Mouse (Mus musculus) CH12.LX (cell line): ENCODE data around the gene Lrrc75b.

ENCODE experiments used
- BHLHE40 ChIP-seq: IDR thresholded peaks from 2 replicates; pipeline ENCODE4 v1.6.1; 2011; ENCODE audit warnings: mild to moderate bottlenecking, low read depth, low read length, improper control_type of control experiment
- CTCF ChIP-seq, 2 experiments: IDR thresholded peaks in 1 of 2; conservative IDR thresholded peaks in 1 of 2; 2 replicates each; pipeline ENCODE4 v1.5.1; 2011 to 2012; ENCODE audit warnings: low read depth in 2 of 2, low read length in 2 of 2, improper control_type of control experiment in 1 of 2, inconsistent platforms in 1 of 2, mild to moderate bottlenecking in 1 of 2, moderate library complexity in 1 of 2
- E2F4 ChIP-seq: IDR thresholded peaks from 2 replicates; pipeline ENCODE4 v1.6.1; 2011; ENCODE audit warnings: low read depth, low read length, improper control_type of control experiment; ENCODE audit not compliant: insufficient replicate concordance
- EP300 ChIP-seq: IDR thresholded peaks from 2 replicates; pipeline ENCODE4 v1.6.1; 2011; ENCODE audit warnings: low read length, improper control_type of control experiment
- MAZ ChIP-seq: IDR thresholded peaks from 2 replicates; pipeline ENCODE4 v1.6.1; 2012; ENCODE audit warnings: low read depth, mild to moderate bottlenecking, inconsistent platforms, low read length, improper control_type of control experiment, moderate library complexity
- MXI1 ChIP-seq: IDR thresholded peaks from 2 replicates; pipeline ENCODE4 v1.6.1; 2011; ENCODE audit warnings: mild to moderate bottlenecking, low read depth, low read length, improper control_type of control experiment
- MYC ChIP-seq: IDR thresholded peaks from 2 replicates; pipeline ENCODE4 v1.6.1; 2011; ENCODE audit warnings: low read depth, mild to moderate bottlenecking, improper control_type of control experiment, low read length
- NELFE ChIP-seq: IDR thresholded peaks from 2 replicates; pipeline ENCODE4 v1.6.1; 2011; ENCODE audit warnings: low read depth, low read length, improper control_type of control experiment
- POLR2A ChIP-seq: IDR thresholded peaks from 2 replicates; pipeline ENCODE4 v1.6.1; 2011; ENCODE audit warnings: low read depth, mild to moderate bottlenecking, improper control_type of control experiment, low read length
- SIN3A ChIP-seq: IDR thresholded peaks from 2 replicates; pipeline ENCODE4 v1.6.1; 2012; ENCODE audit warnings: low read length, improper control_type of control experiment, inconsistent platforms
- USF1 ChIP-seq: IDR thresholded peaks from 2 replicates; pipeline ENCODE4 v1.6.1; 2014; ENCODE audit warnings: low read depth, mild to moderate bottlenecking, inconsistent platforms, low read length, improper control_type of control experiment
- ZMIZ1 ChIP-seq: IDR thresholded peaks from 2 replicates; pipeline ENCODE4 v1.6.1; 2012; ENCODE audit warnings: low read depth, mild to moderate bottlenecking, inconsistent platforms, low read length, improper control_type of control experiment
- ZNF384 ChIP-seq: IDR thresholded peaks from 2 replicates; pipeline ENCODE4 v1.6.1; 2012; ENCODE audit warnings: low read depth, low read length, improper control_type of control experiment, inconsistent platforms

DNA sequence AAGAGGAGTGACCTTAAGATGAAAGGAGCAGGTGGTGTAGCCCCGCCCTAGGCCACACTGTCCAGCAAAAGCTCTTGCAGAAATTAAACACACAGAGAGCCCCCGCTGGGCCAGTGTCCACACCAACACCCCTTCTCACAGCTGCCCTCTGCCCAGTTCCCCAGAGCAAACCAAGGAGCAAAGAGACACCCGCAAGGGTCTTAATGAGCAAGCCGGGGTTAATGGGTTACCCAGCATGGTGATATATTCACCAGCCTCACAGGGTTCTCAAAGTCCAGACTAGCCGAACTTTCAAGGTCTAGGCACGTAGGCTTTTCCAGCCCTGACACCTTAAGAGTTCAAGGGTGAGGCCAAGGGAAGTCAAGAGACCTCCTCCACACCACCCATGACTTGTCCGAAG lies 5.8 kb upstream of the Lrrc75b start:
- TF ChIP-seq EP300: no peak
- no peak for TF ChIP-seq MXI1
- TF ChIP-seq CTCF (conservative IDR thresholded peaks at IDR 0.05 in 1 of 2, IDR thresholded peaks at IDR 0.05 in 1 of 2; ENCODE audit: low read depth in 2 of 2, low read length in 2 of 2): no peak
- no peak for TF ChIP-seq POLR2A
- no peak for TF ChIP-seq ZNF384
- TF ChIP-seq E2F4: no peak
- TF ChIP-seq ZMIZ1: no peak
- TF ChIP-seq SIN3A: no peak
- no peak for TF ChIP-seq NELFE
- TF ChIP-seq USF1: no peak
- no peak for TF ChIP-seq MYC
- no peak for TF ChIP-seq BHLHE40
- no peak for TF ChIP-seq MAZ
